19 mouse cellular contexts compared by ENCODE assay signal in the genomic region with DNA sequence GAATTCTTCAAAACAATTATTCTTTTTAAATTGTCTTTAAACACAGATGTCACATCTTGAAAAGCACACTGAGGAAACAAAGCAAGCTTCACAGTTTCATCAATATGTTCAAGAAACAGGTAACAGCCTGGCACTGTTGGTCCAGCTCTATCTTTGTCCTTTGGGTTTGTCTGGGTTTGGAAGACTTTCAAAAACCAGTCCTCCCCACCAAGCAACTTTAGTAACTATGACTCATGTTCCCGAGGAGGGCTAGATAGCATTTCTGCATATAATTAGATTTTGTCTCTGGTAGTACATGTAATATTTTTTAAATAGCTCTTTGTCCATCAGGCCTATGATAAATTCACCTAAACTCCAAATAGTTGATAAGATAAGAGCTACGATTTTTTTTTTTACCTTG. TPM values are rescaled to one million over a fixed set of nuclear protein-coding genes. Genes with fewer than 3 reads are reported as not detected.
"Had no signal": no experiment of that assay in that cellular context is flagged by ENCODE, and none has a peak within 500 bp of the region (broad histone marks: within the 10 kb centered on the region; RNA-seq: fewer than 3 reads in every experiment).

No protein-coding gene starts in this region.

- ATAC-seq: liver, embryonic 12.5 days had no signal

- H3K4me1 ChIP-seq: limb, embryonic 15.5 days; liver, embryonic 12.5 days; midbrain, embryonic 10.5 days; neural tube, embryonic 15.5 days; stomach, embryonic 15.5 days had no signal

- H3K27me3 ChIP-seq: limb, embryonic 15.5 days; liver, embryonic 12.5 days; neural tube, embryonic 15.5 days; stomach, embryonic 15.5 days had no signal

- H3K4me3 ChIP-seq: limb, embryonic 15.5 days; liver, embryonic 12.5 days; midbrain, embryonic 10.5 days; myocyte; neural tube, embryonic 15.5 days; stomach, embryonic 15.5 days had no signal

- H3K9me3 ChIP-seq: limb, embryonic 15.5 days; liver, embryonic 12.5 days; midbrain, embryonic 10.5 days; neural tube, embryonic 15.5 days; stomach, embryonic 15.5 days had no signal

- H3K9ac ChIP-seq: limb, embryonic 15.5 days; liver, embryonic 12.5 days; lung, embryonic 14.5 days; neural tube, embryonic 15.5 days; stomach, embryonic 15.5 days had no signal

- H3K36me3 ChIP-seq: limb, embryonic 15.5 days; liver, embryonic 12.5 days; midbrain, embryonic 10.5 days; neural tube, embryonic 15.5 days; stomach, embryonic 15.5 days had no signal

- DNase-seq: kidney, postnatal 4 days; lung, embryonic 14.5 days; lung, postnatal 10 days; lung, postnatal 4 days; midbrain, embryonic 14.5 days; right cerebral cortex, postnatal 4 days; thymus, postnatal 36 days had no signal

- H3K4me2 ChIP-seq: limb, embryonic 15.5 days; liver, embryonic 12.5 days; lung, embryonic 14.5 days; neural tube, embryonic 15.5 days; stomach, embryonic 15.5 days had no signal

- H3K27ac ChIP-seq: kidney, postnatal 0 days; limb, embryonic 15.5 days; liver, embryonic 12.5 days; midbrain, embryonic 10.5 days; neural tube, embryonic 15.5 days; stomach, embryonic 15.5 days had no signal

RNA-seq across cellular contexts. Expression of a gene that starts 59.7 kb away (rescaled TPM):
- total RNA-seq: layer of hippocampus, postnatal 14 days; megakaryocyte, adult 5-6 weeks had no signal
- polyA plus RNA-seq: kidney, postnatal 0 days; limb, embryonic 11.5 days; liver, embryonic 12.5 days; lung, embryonic 14.5 days; midbrain, embryonic 10.5 days; midbrain, embryonic 14.5 days; neural tube, embryonic 11.5 days; spleen, adult 2 months; stomach, embryonic 15.5 days had no signal
